Mouse (Mus musculus) kidney, embryonic 16.5 days (tissue): Measurements from ENCODE around the gene Rbm4b. TPM values are rescaled to one million over a fixed set of nuclear protein-coding genes. Genes with fewer than 3 reads are reported as not detected.

Source experiments
- ATAC-seq: fragments of 200-750 bp; cut with Nextera tagmentation; 2 replicates; pipeline ENCODE4 v1.8.0; 2017; ENCODE audit warnings: moderate TSS enrichment; ENCODE audit not compliant: low FRiP score, low TSS enrichment
- H3K27ac ChIP-seq: fragments of 300-500 bp; sonication (generic); 2 replicates; pipeline ENCODE4 v1.5.1; 2014; ENCODE audit warnings: low read length
- H3K27me3 ChIP-seq: fragments of 300-500 bp; sonication (generic); 2 replicates; pipeline ENCODE4 v1.6.1; 2014; ENCODE audit warnings: low read length, control low read depth, mixed read lengths; ENCODE audit not compliant: insufficient read depth
- H3K36me3 ChIP-seq: fragments of 300-500 bp; sonication (generic); 2 replicates; pipeline ENCODE4 v1.6.1; 2014; ENCODE audit warnings: low read length, control low read depth, mixed read lengths; ENCODE audit not compliant: insufficient read depth
- H3K4me1 ChIP-seq: fragments of 300-500 bp; sonication (generic); 2 replicates; pipeline ENCODE4 v1.6.1; 2014; ENCODE audit warnings: low read length, control low read depth, mixed read lengths; ENCODE audit not compliant: insufficient read depth
- H3K4me2 ChIP-seq: fragments of 300-500 bp; sonication (generic); replicated peaks from 2 replicates; pipeline ENCODE4 v1.6.1; 2014; ENCODE audit warnings: low read depth, low read length
- H3K4me3 ChIP-seq: fragments of 300-500 bp; sonication (generic); 2 replicates; pipeline ENCODE4 v1.5.1; 2014; ENCODE audit warnings: mild to moderate bottlenecking, low read length
- H3K9ac ChIP-seq: fragments of 300-500 bp; sonication (generic); replicated peaks from 2 replicates; pipeline ENCODE4 v1.6.1; 2014; ENCODE audit warnings: low read length
- H3K9me3 ChIP-seq: fragments of 300-500 bp; sonication (generic); 2 replicates; pipeline ENCODE4 v1.6.1; 2016; ENCODE audit warnings: low read length, control low read depth
- WGBS: fragments of 180-500 bp; shearing (Covaris S2); extraction: QIAGEN DNeasy Blood & Tissue Kit; methylation state at CpG from one replicate; pipeline ENCODE4 v1.1.7; 2014; 5-methylcytosine and 5-hydroxymethylcytosine counted together
- polyA plus RNA-seq: library from polyadenylated mRNA; unstranded; fragments of >200 nt; fragmentation: Nextera tagmentation; extraction: Ambion mirVana; gene quantifications from 2 replicates; pipeline ENCODE4 v1.2.1, GENCODE M21; 2015

Rbm4b gene
- polyA plus RNA-seq, 1 experiment from 2014 or later: 75.5 TPM

DNA sequence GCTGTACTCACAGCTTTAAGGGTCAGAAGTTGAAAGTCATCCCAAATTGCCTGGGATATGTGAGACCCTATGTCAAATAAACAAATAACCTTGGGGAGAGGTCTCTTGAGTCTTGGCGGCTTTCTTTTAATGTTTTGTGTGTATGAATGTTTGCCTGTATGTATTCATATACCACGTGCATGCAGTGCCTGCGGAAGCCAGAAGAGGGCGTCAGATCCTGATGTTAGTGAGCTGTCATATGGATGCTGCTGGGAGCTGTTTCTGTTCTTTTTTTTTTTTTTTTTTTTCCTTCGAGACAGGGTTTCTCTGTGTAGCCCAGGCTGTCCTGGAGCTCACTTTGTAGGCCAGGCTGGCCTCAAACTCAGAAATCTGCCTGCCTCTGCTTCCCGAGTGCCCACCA, 56.7 kb downstream of the Rbm4b start:
- no peak for ATAC-seq
- Histone ChIP-seq H3K9ac (no peak overlapping the region), H3K27ac (no peak overlapping the region), H3K9me3 (no peaks in the 10 kb centered on the region; the same call in 1 of the 2 replicates), H3K4me1 (peaks cover 20% of the 10 kb centered on the region), H3K36me3 (no peaks in the 10 kb centered on the region), H3K4me3 (no peak overlapping the region), H3K4me2 (no peak overlapping the region), H3K27me3 (no peaks in the 10 kb centered on the region)
- WGBS: 80% methylated on average over 6 of the region's 6 CpGs

Other genes with a start within 250 kb of the Rbm4b start
- 56.3 and 70.9 TPM in 2 replicates for gene Pcx, start 246.0 kb upstream of the Rbm4b start, polyA plus RNA-seq
- 4.5 and 6.0 TPM in 2 replicates for gene Lrfn4, start 140.8 kb upstream of the Rbm4b start, polyA plus RNA-seq
- gene Rce1, start 130.9 kb upstream of the Rbm4b start, polyA plus RNA-seq: 92.4 and 96.0 TPM in 2 replicates
- 2.0 and 4.3 TPM in 2 replicates for gene Gm960, start 57.8 kb upstream of the Rbm4b start, polyA plus RNA-seq
- 3.2 and 3.8 TPM in 2 replicates for gene Sptbn2, start 45.3 kb upstream of the Rbm4b start, polyA plus RNA-seq
- gene Rbm4, start 37.4 kb downstream of the Rbm4b start, polyA plus RNA-seq: 66.0 and 82.7 TPM in 2 replicates
- gene Gm21992, start 55.1 kb downstream of the Rbm4b start, polyA plus RNA-seq: 30.4 and 41.6 TPM in 2 replicates
- 104 and 108 TPM in 2 replicates for gene Rbm14, start 55.1 kb downstream of the Rbm4b start, polyA plus RNA-seq
- 73.0 and 82.1 TPM in 2 replicates for gene Ccs, start 82.8 kb downstream of the Rbm4b start, polyA plus RNA-seq
- gene Ccdc87, start 82.9 kb downstream of the Rbm4b start, polyA plus RNA-seq: not detected in 2 replicates
- gene Ctsf, start 98.6 kb downstream of the Rbm4b start, polyA plus RNA-seq: 66.6 and 76.7 TPM in 2 replicates
- gene Actn3, start 121.4 kb downstream of the Rbm4b start, polyA plus RNA-seq: 9.4 and 11.0 TPM in 2 replicates
- gene Zdhhc24, start 122.2 kb downstream of the Rbm4b start, polyA plus RNA-seq: 14.2 and 15.3 TPM in 2 replicates
- 6.5 and 7.2 TPM in 2 replicates for gene Bbs1, start 150.1 kb downstream of the Rbm4b start, polyA plus RNA-seq
- gene Dpp3, start 171.8 kb downstream of the Rbm4b start, polyA plus RNA-seq: 113 and 124 TPM in 2 replicates
- gene Peli3, start 186.6 kb downstream of the Rbm4b start, polyA plus RNA-seq: 2.4 and 3.8 TPM in 2 replicates
- 102 and 106 TPM in 2 replicates for gene Mrpl11, start 205.7 kb downstream of the Rbm4b start, polyA plus RNA-seq
- not detected in 2 replicates for gene Npas4, start 233.8 kb downstream of the Rbm4b start, polyA plus RNA-seq